Mouse (Mus musculus): ENCODE data around the gene Slc9a6. TPM values are rescaled to one million over a fixed set of nuclear protein-coding genes. Genes with fewer than 3 reads are reported as not detected.

Slc9a6 gene
- polyA plus RNA-seq, 1 experiment from 2014 or later: 46.0 TPM

DNA sequence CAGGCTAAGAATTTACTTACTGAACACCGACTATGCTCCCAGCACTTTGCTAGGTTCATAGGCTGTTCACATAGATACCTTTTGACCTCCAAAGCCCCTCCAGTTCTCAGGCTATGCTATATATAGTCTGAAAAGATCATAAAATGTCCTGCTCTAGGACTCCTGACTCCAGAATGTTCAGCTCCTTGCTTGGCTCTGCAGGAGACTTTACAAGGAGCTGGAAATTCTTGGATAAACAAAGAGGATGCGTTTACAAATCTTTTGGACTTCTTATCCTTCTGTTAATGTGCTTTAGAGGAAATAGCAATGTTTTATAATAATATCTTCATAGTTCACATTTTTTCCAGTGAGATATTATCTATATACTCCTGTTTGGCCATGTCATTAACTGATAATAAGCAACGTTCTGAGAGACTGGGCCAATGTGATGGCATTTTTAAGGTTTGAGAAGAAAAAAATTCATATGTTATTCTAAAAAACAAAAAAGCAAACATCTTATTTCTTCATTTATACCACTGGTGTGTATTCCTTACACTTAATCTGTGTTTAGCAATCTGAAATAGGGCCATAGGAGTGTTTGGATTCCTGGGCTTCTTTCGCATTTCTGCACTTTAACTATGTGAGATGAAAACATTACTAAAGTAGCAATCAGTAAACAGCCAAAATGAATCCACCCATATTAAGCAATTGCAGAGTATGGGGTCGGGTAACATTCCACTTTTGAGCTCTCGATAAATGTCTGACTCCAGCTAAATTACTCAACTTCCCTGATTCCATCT, 99.2 kb downstream of the Slc9a6 start:
- H3K27me3 ChIP-seq: no peaks in the 10 kb centered on the region
- no peak overlapping the region for H3K4me2 ChIP-seq (replicated peaks)
- 86% methylated on average over 6 of the region's 6 CpGs for WGBS
- H3K36me3 ChIP-seq: no peaks in the 10 kb centered on the region
- no peaks in the 10 kb centered on the region for H3K4me1 ChIP-seq
- no peak overlapping the region for H3K4me3 ChIP-seq
- no peaks in the 10 kb centered on the region for H3K9me3 ChIP-seq
- ATAC-seq (replicated peaks): no peak
- H3K9ac ChIP-seq (replicated peaks): no peak overlapping the region
- no peak overlapping the region for H3K27ac ChIP-seq (replicated peaks)

DNA sequence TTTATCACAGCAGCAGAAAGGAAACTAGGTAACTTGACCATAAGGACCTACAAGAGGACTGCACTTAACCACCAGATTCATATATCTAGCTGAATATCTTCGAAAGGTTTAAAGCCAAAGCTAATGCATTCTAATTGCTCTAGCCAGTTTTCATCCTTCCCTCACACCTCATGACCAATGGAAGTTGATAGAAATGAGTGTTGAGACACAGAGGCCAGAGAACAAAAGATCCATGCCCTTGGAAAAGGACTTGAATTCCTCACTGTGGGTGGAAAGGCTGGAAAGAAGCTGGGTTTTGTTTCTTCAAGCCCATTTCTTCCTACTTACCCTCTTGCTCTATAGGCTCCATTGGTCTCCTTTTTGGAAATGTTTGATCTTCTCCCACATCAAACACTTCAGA, 101.0 kb downstream of the Slc9a6 start:
- Histone ChIP-seq H3K4me3 (no peak overlapping the region), H3K9me3 (no peaks in the 10 kb centered on the region), H3K4me1 (no peaks in the 10 kb centered on the region), H3K4me2 (replicated peaks) (no peak overlapping the region), H3K9ac (replicated peaks) (no peak overlapping the region), H3K27me3 (no peaks in the 10 kb centered on the region), H3K36me3 (no peaks in the 10 kb centered on the region), H3K27ac (replicated peaks) (no peak overlapping the region)
- WGBS: 89% methylated on average over 1 of the region's 1 CpGs
- no peak for ATAC-seq (replicated peaks)

DNA sequence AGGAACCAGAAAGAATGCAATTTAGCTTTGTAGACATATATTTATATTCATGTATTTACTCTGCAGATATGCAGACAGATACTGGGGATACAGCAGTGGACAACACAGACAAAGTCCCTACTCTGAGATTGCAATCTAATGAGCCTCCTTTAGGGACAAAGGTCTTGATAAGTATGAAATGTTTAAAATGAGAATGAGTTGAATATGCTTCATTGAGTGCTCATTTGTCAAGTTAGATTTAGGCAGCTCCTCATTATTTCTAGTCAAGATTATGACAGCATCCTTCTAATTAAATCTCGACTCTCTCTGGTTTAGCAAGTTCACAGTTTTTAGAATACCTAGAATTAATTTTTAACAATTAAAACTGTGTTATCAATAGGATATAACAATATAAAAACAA, 103.1 kb downstream of the Slc9a6 start:
- H3K27ac ChIP-seq (replicated peaks): no peak overlapping the region
- no peaks in the 10 kb centered on the region for H3K9me3 ChIP-seq
- no peak overlapping the region for H3K4me3 ChIP-seq
- no peak for ATAC-seq (replicated peaks)
- no peaks in the 10 kb centered on the region for H3K36me3 ChIP-seq
- H3K27me3 ChIP-seq: no peaks in the 10 kb centered on the region
- no peaks in the 10 kb centered on the region for H3K4me1 ChIP-seq
- no peak overlapping the region for H3K9ac ChIP-seq (replicated peaks)
- WGBS: 55% methylated on average over 1 of the region's 1 CpGs
- H3K4me2 ChIP-seq (replicated peaks): no peak overlapping the region

Small RNA genes lying within 50 kb of the gene (microRNA-seq; reads per million reads assigned to microRNA genes)
- gene Mir5116: not detected

Other genes starting within 250 kb of the Slc9a6 start
- gene Smim10l2a, start 235.2 kb upstream of the Slc9a6 start, polyA plus RNA-seq (2015; fragmentation: Nextera tagmentation; extraction: Ambion mirVana): 15.6 and 18.8 TPM in 2 replicates
- 1.2 TPM in 1 of 2 replicates, not detected in the other for gene Gm2174, start 161.8 kb upstream of the Slc9a6 start, polyA plus RNA-seq (2015; fragmentation: Nextera tagmentation; extraction: Ambion mirVana)
- gene Ints6l, start 154.9 kb upstream of the Slc9a6 start, polyA plus RNA-seq (2015; fragmentation: Nextera tagmentation; extraction: Ambion mirVana): 14.1 and 15.2 TPM in 2 replicates
- gene Gm10477, start 85.0 kb upstream of the Slc9a6 start, polyA plus RNA-seq (2015; fragmentation: Nextera tagmentation; extraction: Ambion mirVana): not detected in 2 replicates
- not detected in 2 replicates for gene Gm648, start 60.2 kb upstream of the Slc9a6 start, polyA plus RNA-seq (2015; fragmentation: Nextera tagmentation; extraction: Ambion mirVana)
- gene Mmgt1, start 11.7 kb upstream of the Slc9a6 start, polyA plus RNA-seq (2015; fragmentation: Nextera tagmentation; extraction: Ambion mirVana): 49.9 and 52.2 TPM in 2 replicates
- gene Fhl1, start 122.0 kb downstream of the Slc9a6 start, polyA plus RNA-seq (2015; fragmentation: Nextera tagmentation; extraction: Ambion mirVana): 108 TPM in 2 replicates
- gene Map7d3, start 212.6 kb downstream of the Slc9a6 start, polyA plus RNA-seq (2015; fragmentation: Nextera tagmentation; extraction: Ambion mirVana): 0.27 and 0.32 TPM in 2 replicates